Comparison of ENCODE assay signal across 10 mouse cellular contexts in the genomic region with DNA sequence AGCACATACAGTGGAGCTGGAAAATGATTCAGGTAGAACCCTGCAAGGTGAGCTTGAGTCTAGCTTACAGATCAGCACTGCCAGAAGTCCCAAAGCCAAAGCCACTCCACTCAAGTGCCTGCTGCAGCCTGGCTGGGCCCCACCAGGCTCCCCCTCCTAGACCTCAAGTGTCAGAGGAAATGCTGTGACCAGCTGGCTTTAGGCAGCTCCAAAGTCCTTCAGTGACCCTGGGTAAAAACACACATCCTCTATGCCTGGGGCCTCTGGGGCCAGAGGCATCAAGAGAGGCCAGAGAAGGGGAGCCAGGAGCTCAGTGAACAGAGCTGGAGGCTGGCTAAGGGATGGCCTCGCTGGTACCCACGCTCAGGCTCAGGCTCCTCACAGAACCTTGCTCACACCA. TPM values are rescaled to one million over a fixed set of nuclear protein-coding genes. Genes with fewer than 3 reads are reported as not detected.
DNase-seq lines count a peak whose midpoint lies in the region; ATAC-seq and TF ChIP-seq lines count a peak whose summit lies in the region.
"Had no signal": no experiment of that assay in that cellular context is flagged by ENCODE, and none has a peak within 500 bp of the region (broad histone marks: within the 10 kb centered on the region; RNA-seq: fewer than 3 reads in every experiment).

No protein-coding gene starts in this region.

- H3K27ac ChIP-seq in left cerebral cortex, adult 2 months = peak overlapping the region; percentile 21
- peak overlapping the region; percentile 55; the same call in 1 of the 2 replicates for H3K27ac ChIP-seq in forebrain, embryonic 15.5 days (replicated peaks)
- H3K27ac ChIP-seq: liver, embryonic 14.5 days had no signal

- H3K27me3 ChIP-seq in forebrain, embryonic 15.5 days = no peaks in the 10 kb centered on the region

- H3K9me3 ChIP-seq in forebrain, embryonic 15.5 days = no peaks in the 10 kb centered on the region

- no peak for ATAC-seq in forebrain, embryonic 15.5 days (replicated peaks)
- peak; percentile 53 to 82 for ATAC-seq in hematopoietic stem cell, adult 5-6 weeks (replicated peaks in 1 of 2; ENCODE audit: insufficient read depth in 1 of 2, low FRiP score in 2 of 2, low TSS enrichment in 1 of 2, low read depth in 1 of 2, poor library complexity in 2 of 2, severe bottlenecking in 2 of 2)

- H3K36me3 ChIP-seq in forebrain, embryonic 15.5 days = no peaks in the 10 kb centered on the region

- no peak overlapping the region for H3K4me2 ChIP-seq in forebrain, embryonic 15.5 days (replicated peaks)

- 19% methylated on average over 2 of the region's 2 CpGs for WGBS in forebrain, embryonic 15.5 days

- DNase-seq in left cerebral cortex, adult 2 months (ENCODE audit: extremely low spot score in 1 of 2, low spot score in 2 of 2) = no peak
- DNase-seq in left cerebral cortex, postnatal 36 days (ENCODE audit: low spot score in 2 of 2) = no peak
- peak; percentile 59 for DNase-seq in lung, postnatal 36 days
- DNase-seq in urinary bladder, postnatal 10 days (ENCODE audit: low spot score) = no peak
- no peak for DNase-seq in spleen, adult 12 weeks (ENCODE audit: low spot score)
- DNase-seq: spleen, adult 18-20 months had no signal

- no peak overlapping the region for H3K4me3 ChIP-seq in left cerebral cortex, adult 2 months
- no peak overlapping the region for H3K4me3 ChIP-seq in forebrain, embryonic 15.5 days

- no peak for TF ChIP-seq CTCF in left cerebral cortex, adult 2 months (IDR thresholded peaks at IDR 0.05)

- no peak overlapping the region for H3K9ac ChIP-seq in forebrain, embryonic 15.5 days (replicated peaks)
- H3K9ac ChIP-seq: liver, embryonic 14.5 days had no signal

- intact Hi-C loops in left cerebral cortex, adult 2 months (cut with DNase I) = loop anchor here (2.0 kb wide), 3 partner anchors 24 to 56 kb away; no protein-coding TSS in a partner anchor
- intact Hi-C loops in left cerebral cortex, postnatal 36 days (cut with DNase I) = no loop called here

- peaks cover 84% of the 10 kb centered on the region for H3K4me1 ChIP-seq in forebrain, embryonic 15.5 days

RNA-seq across cellular contexts. Expression of gene Pmepa1, which starts 25.9 kb away (rescaled TPM):
- 10 to 100 TPM; 53.4 to 58.5 TPM for total RNA-seq in left cerebral cortex, adult 2 months (2021)
- 10 to 100 TPM; 38.2 to 50.7 TPM for total RNA-seq in left cerebral cortex, postnatal 36 days (2021)
- 6.8 and 7.5 TPM in 2 replicates for polyA plus RNA-seq in forebrain, embryonic 15.5 days (2015; fragmentation: Nextera tagmentation; extraction: Ambion mirVana)
- total RNA-seq in hematopoietic stem cell, adult 5-6 weeks (2017) = 0.40 TPM in 1 of 2 replicates, not detected in the other
- total RNA-seq: neutrophil, adult 5-6 weeks had no signal

RNA-seq across cellular contexts. Expression of gene Zbp1, which starts 31.7 kb away (rescaled TPM):
- total RNA-seq in left cerebral cortex, adult 2 months (2021) = under 1 TPM in 1 of 2 experiments, not detected in 1; 0.36 TPM
- not detected for total RNA-seq in left cerebral cortex, postnatal 36 days (2021)
- 0.11 and 0.23 TPM in 2 replicates for polyA plus RNA-seq in forebrain, embryonic 15.5 days (2015; fragmentation: Nextera tagmentation; extraction: Ambion mirVana)
- 4.6 and 12.5 TPM in 2 replicates for total RNA-seq in hematopoietic stem cell, adult 5-6 weeks (2017)

Comparison
In these comparisons a context has a peak if more than half of its experiments do, and no peak if none do; other contexts are left out.
1. RNA of gene Pmepa1, which starts 25.9 kb away (total RNA-seq): 53.4 to 58.5 TPM in left cerebral cortex, adult 2 months and 38.2 to 50.7 TPM in left cerebral cortex, postnatal 36 days; 0.40 TPM in hematopoietic stem cell, adult 5-6 weeks; every median in the first group is over 10 times any median in the second.